Mouse (Mus musculus) erythroblast, adult 5-6 weeks (primary cell): ENCODE measurements around the gene Alg1. TPM values are rescaled to one million over a fixed set of nuclear protein-coding genes. Genes with fewer than 3 reads are reported as not detected.

Experiments used
- total RNA-seq, 2 experiments: library from RNA; stranded (forward) in 1 of 2; stranded (reverse) in 1 of 2; fragments of 150-400 nt in 1 of 2; fragments of 200-764, 138-1000 nt in 1 of 2; gene quantifications; 2 replicates each; pipeline versions ENCODE4 v1.2.3 to v1.2.4; 2015 to 2017; ENCODE audit warnings: low replicate concordance in 2 of 2

Gene Alg1
- total RNA-seq, 2 experiments from 2014 or later = 2.6 to 5.8 TPM

Other genes with a start within 250 kb of the Alg1 start
- not detected in 2 replicates for gene Sept12, start 235.8 kb upstream of the Alg1 start, total RNA-seq (2015; ENCODE audit: low replicate concordance)
- gene Sept12, start 235.8 kb upstream of the Alg1 start, total RNA-seq (2017; ENCODE audit: low replicate concordance) = not detected in 2 replicates
- gene Smim22, start 226.3 kb upstream of the Alg1 start, total RNA-seq (2015; ENCODE audit: low replicate concordance) = not detected in 2 replicates
- gene Smim22, start 226.3 kb upstream of the Alg1 start, total RNA-seq (2017; ENCODE audit: low replicate concordance) = not detected in 2 replicates
- gene Rogdi, start 220.1 kb upstream of the Alg1 start, total RNA-seq (2015; ENCODE audit: low replicate concordance) = 35.3 and 39.2 TPM in 2 replicates
- 6.8 and 9.5 TPM in 2 replicates for gene Rogdi, start 220.1 kb upstream of the Alg1 start, total RNA-seq (2017; ENCODE audit: low replicate concordance)
- 29.0 and 43.9 TPM in 2 replicates for gene Glyr1, start 183.8 kb upstream of the Alg1 start, total RNA-seq (2015; ENCODE audit: low replicate concordance)
- 42.1 and 57.2 TPM in 2 replicates for gene Glyr1, start 183.8 kb upstream of the Alg1 start, total RNA-seq (2017; ENCODE audit: low replicate concordance)
- gene Ubn1, start 183.6 kb upstream of the Alg1 start, total RNA-seq (2015; ENCODE audit: low replicate concordance) = 16.1 and 19.6 TPM in 2 replicates
- 23.6 and 31.4 TPM in 2 replicates for gene Ubn1, start 183.6 kb upstream of the Alg1 start, total RNA-seq (2017; ENCODE audit: low replicate concordance)
- not detected in 2 replicates for gene Ppl, start 101.2 kb upstream of the Alg1 start, total RNA-seq (2015; ENCODE audit: low replicate concordance)
- gene Ppl, start 101.2 kb upstream of the Alg1 start, total RNA-seq (2017; ENCODE audit: low replicate concordance) = not detected in 2 replicates
- gene Sec14l5, start 86.5 kb upstream of the Alg1 start, total RNA-seq (2015; ENCODE audit: low replicate concordance) = not detected in 2 replicates
- not detected in 2 replicates for gene Sec14l5, start 86.5 kb upstream of the Alg1 start, total RNA-seq (2017; ENCODE audit: low replicate concordance)
- 4.4 and 9.6 TPM in 2 replicates for gene Nagpa, start 29.6 kb upstream of the Alg1 start, total RNA-seq (2015; ENCODE audit: low replicate concordance)
- gene Nagpa, start 29.6 kb upstream of the Alg1 start, total RNA-seq (2017; ENCODE audit: low replicate concordance) = 5.6 and 15.1 TPM in 2 replicates
- gene AU021092, start 11.3 kb upstream of the Alg1 start, total RNA-seq (2015; ENCODE audit: low replicate concordance) = not detected in 2 replicates
- gene AU021092, start 11.3 kb upstream of the Alg1 start, total RNA-seq (2017; ENCODE audit: low replicate concordance) = not detected in 2 replicates
- 1.3 and 2.3 TPM in 2 replicates for gene Eef2kmt, start 22.4 kb downstream of the Alg1 start, total RNA-seq (2015; ENCODE audit: low replicate concordance)
- gene Eef2kmt, start 22.4 kb downstream of the Alg1 start, total RNA-seq (2017; ENCODE audit: low replicate concordance) = 1.8 and 4.5 TPM in 2 replicates